Mouse (Mus musculus): Measurements from ENCODE around the gene Hist1h2bg.
A peak's percentile ranks its signal among the peaks of the same experiment; 100 is the strongest.
"Not testable (repeated sequence)": the region's sequence is repeated elsewhere in the genome, so short reads cannot be mapped to it uniquely, and the experiment has no call there.

The Hist1h2bg gene

GRCm38 (mm10) chr13:23562699-23563462 is 8.3 kb upstream of the Hist1h2bg start:
- DNase-seq, result no peak

- no peak for DNase-seq
Observed at GRCm38 (mm10) chr13:23564482-23564881, 6.7 kb upstream of the Hist1h2bg start.

GRCm38 (mm10) chr13:23570261-23571021 is 755 bp upstream of the Hist1h2bg start:
- not testable (repeated sequence) for DNase-seq

- DNase-seq, result not testable (repeated sequence)
Observed at GRCm38 (mm10) chr13:23571504-23572217, 465 bp downstream of the Hist1h2bg start.

- DNase-seq, result no peak
Observed at GRCm38 (mm10) chr13:23572218-23573033, 1.2 kb downstream of the Hist1h2bg start.

- not testable (repeated sequence) for DNase-seq
Observed at GRCm38 (mm10) chr13:23573034-23573897, 2.1 kb downstream of the Hist1h2bg start.

GRCm38 (mm10) chr13:23573898-23574524 is 2.8 kb downstream of the Hist1h2bg start, which contains the start of the genes Hist1h2bf and Hist1h2ad:
Gene Hist1h2bf (minus strand): TSS chr13:23574196.
Gene Hist1h2ad (plus strand): TSS chr13:23574381.
- peak; percentile 88 for DNase-seq

GRCm38 (mm10) chr13:23574546-23575170 is 3.5 kb downstream of the Hist1h2bg start:
- not testable (repeated sequence) for DNase-seq

- peak; percentile 60 for DNase-seq
Observed at GRCm38 (mm10) chr13:23575271-23575851, 4.2 kb downstream of the Hist1h2bg start, which contains the start of gene Hist1h3d. Gene Hist1h3d (plus strand): TSS chr13:23575763.

GRCm38 (mm10) chr13:23575864-23576313 is 4.7 kb downstream of the Hist1h2bg start:
- not testable (repeated sequence) for DNase-seq

GRCm38 (mm10) chr13:23576351-23576881 is 5.2 kb downstream of the Hist1h2bg start:
- DNase-seq, result no peak

- no peak for DNase-seq
Observed at GRCm38 (mm10) chr13:23576906-23577639, 5.9 kb downstream of the Hist1h2bg start.

- no peak for DNase-seq
Observed at GRCm38 (mm10) chr13:23577835-23578234, 6.6 kb downstream of the Hist1h2bg start.

GRCm38 (mm10) chr13:23581408-23582218 is 10.4 kb downstream of the Hist1h2bg start, which contains the start of gene Hist1h4d:
Gene Hist1h4d (plus strand): TSS chr13:23581598.
- DNase-seq, result peak; percentile 95

- DNase-seq, result no peak
Observed at GRCm38 (mm10) chr13:23582219-23583056, 11.2 kb downstream of the Hist1h2bg start.

- DNase-seq, result no peak
Observed at GRCm38 (mm10) chr13:23583387-23584068, 12.3 kb downstream of the Hist1h2bg start.
